Mouse (Mus musculus) gastrocnemius, adult 18-20 months (tissue): ENCODE measurements at regions not wholly inside any gene's neighbourhood (a gene's known extent, or its start where the extent isn't known, plus 50 kb on each side); places are given as distances from the start of the nearest gene placed in this dataset.

ENCODE experiments used
- DNase-seq: peaks from one replicate; pipeline ENCODE4 v3.0.0; 2021; ENCODE audit warnings: low spot score

GRCm38 (mm10) chr3:3746542-3746941 lies 2004.1 kb upstream of the Gm8797 start:
- no peak for DNase-seq

DNA sequence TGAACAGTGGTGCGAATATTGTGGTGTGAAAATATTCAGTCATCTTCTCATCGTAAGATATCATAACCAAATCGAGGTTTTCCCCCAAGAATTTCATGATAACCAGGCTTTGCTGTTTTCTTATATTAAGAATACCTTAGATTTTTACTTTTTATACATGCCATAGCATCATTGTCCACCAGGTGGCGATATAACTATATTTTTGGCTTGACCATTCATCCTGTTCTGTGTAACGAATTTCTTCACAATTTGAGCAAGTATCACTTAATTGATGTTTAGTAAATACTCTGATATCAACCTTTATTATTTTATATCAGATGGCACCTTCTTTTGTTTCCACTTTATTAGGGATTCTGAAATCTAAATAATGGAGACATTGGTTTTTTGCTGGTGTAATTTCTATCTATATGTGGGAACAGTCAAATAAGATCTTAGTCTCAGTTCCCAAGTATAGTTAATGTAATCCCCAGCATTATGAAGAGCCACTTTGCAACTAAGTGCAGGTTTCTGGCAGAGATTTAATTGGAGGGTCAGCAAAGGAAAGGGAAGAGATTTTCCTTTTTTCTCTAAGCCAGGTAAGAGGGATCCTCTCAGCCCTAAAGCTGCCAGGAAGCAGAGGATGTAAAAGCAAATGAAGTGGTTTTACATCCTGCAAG lies 1998.9 kb upstream of the Gm8797 start:
- DNase-seq = peak; percentile 3

GRCm38 (mm10) chr3:3761346-3761745 lies 1989.3 kb upstream of the Gm8797 start:
- no peak for DNase-seq

GRCm38 (mm10) chr3:3784200-3784599 lies 1966.4 kb upstream of the Gm8797 start:
- no peak for DNase-seq

GRCm38 (mm10) chr3:3786039-3786438 lies 1964.6 kb upstream of the Gm8797 start:
- DNase-seq = no peak

DNA sequence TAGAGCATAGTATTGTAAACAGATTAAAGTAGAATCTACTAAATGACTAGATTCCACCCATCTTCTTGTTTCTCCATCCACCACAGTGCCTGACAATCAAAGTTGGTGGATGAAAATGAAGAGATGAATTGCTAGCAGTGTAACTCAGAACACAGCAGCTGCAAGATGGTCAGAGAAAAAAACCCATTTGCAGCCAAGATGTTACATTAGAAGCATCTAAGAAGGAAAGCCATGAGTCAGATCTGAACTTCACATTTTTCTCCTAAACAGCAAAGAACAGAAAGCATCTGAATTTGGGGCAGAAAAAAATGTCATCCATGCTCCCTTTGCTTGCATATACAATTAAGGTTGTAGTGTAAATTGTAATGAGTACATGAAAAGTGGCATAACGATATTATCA lies 1942.8 kb upstream of the Gm8797 start:
- DNase-seq = no peak

DNA sequence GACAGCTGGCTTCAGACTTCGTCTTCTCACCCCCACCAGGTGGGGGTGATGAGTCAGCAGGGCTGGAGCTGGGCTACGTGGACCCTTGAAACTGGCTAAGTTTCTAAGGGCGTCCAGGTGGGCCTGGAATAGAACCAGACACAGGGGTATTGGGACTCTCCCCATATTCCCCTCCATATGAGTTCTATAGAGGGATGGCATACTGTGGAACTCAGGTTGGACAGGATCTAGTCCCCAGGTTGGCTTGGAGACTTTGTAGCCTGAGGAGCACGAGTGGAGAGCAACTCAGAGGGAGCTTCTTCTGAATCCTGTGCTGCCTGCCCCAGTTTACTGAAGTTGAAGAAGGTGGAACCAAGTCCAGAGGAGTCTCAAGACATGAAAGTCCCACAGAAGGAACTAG lies 1921.6 kb upstream of the Gm8797 start:
- DNase-seq = no peak

DNA sequence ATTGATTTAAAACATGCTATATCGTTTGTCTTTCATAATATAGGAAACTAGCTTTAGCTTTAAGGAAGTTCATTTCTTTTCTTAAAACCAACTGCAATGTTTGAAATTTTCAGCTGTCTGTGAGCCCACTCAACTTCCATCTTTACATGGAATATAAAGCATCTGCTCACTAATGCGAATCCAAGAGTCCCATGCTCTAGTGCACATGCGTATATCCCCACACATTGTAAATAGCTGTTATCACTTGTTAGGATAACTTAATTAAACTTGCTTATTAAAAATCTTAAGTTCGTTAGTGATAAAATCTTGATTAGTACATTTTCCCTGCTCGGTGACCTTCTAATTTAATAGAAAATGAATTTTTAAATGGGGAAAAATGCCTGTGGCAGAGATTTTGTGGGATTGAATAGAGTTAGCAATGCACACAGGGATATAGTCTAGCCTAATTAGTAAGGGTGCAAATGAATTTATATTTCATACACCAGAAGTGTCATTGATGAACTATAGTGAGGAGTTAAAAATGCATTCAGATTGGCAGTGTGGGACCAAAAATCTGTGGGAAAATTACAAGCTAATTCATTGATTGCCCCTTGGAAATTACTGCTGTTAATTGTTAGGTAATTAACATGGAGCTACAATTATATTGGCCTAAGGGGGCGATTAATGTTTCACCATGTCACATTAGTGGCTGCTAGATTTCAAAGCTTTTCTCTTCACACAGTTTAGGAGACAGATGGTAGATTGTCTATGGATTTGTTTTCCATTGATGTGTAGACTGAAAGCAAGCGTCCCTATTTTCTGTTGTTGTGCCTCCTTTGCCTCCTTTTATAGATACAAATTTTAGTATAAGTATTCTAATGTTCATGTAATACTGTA lies 1919.0 kb upstream of the Gm8797 start:
- no peak for DNase-seq
